Mouse (Mus musculus): Measurements from ENCODE around the gene Eya2. TPM values are rescaled to one million over a fixed set of nuclear protein-coding genes. Genes with fewer than 3 reads are reported as not detected.

The Eya2 gene
- polyA plus RNA-seq, 1 experiment from 2014 or later, result 4.2 TPM

DNA sequence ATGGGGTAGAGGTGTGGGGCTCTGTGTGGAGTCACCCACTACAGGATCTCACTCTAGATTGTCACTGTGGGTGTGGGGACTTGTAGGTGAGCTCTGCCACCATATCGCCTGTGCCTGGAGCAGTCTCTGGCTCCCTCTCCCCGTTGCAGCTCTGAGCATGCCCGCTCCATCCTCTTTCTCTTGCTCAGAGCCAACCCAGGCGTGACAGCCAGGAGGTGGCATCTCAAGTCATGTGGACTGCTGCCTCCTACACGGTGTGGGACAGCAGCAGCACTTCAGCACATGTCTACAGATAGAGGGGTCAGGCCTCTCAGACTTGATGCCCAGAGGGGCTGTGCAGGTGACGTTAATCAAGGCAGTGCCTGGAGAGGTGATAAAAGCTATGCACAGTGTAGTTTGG is 57.4 kb downstream of the Eya2 start:
- Histone ChIP-seq H3K27ac (ENCODE audit: low read depth, low read length) (no peak overlapping the region), H3K9ac (ENCODE audit: low read length) (no peak overlapping the region), H3K4me2 (ENCODE audit: low read length) (no peak overlapping the region), H3K36me3 (ENCODE audit: control insufficient read depth, insufficient read depth, low read length) (no peaks in the 10 kb centered on the region), H3K9me3 (replicated peaks; ENCODE audit: control insufficient read depth, low read length) (no peaks in the 10 kb centered on the region), H3K27me3 (replicated peaks; ENCODE audit: control insufficient read depth, insufficient read depth, low read length) (no peaks in the 10 kb centered on the region), H3K4me1 (ENCODE audit: control insufficient read depth, insufficient read depth, low read length) (peaks cover 2% of the 10 kb centered on the region; the same call in 1 of the 2 replicates), H3K4me3 (ENCODE audit: low read depth, low read length) (no peak overlapping the region)
- ATAC-seq (no peak), DNase-seq (ENCODE audit: low spot score) (no peak)
- 60% methylated on average over 6 of the region's 6 CpGs for WGBS

DNA sequence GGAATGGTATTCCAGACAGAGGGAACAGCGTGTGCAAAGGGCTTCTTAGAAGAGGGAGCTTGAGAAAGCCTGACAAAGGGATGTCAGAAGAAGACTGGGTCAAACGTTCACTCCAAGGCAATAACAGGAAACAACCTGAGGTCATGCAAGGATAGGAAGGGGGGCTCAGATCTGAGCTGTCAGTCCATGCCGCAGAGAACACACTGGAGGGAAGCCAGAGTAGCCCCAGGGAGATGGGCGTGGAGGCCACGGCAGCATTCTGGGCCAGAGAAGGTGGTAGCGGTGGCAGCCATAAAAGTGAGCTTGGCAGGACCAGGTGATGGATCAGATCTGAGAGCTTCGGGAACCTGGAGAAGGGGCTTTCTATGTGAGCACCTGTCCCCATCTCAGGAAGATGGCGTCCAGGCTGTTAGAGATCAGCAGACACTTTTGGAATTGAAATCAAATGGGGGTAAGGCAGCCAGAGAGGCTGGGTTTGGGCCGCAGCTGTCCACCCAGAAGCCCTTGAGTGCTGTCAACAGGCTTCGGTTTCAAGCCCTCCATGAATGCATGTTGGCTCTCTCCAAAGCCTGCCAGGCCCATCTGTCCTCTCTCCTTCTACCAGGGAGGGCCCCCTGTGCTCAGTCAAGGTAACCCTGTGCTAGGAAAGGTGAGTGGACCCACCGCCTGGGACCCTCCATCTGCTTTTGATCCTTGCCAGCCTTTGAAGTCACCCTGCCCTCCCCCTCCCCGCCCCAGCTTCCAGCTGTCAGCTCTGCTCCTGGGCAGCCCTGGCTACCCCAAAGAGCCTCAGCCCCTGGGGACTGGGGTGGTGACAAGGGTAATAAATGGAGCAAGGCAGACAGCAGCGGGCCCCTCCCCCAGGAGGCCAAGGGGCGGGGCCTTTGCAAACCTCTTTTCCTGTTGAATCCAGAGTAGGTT is 58.4 kb downstream of the Eya2 start:
- no peak overlapping the region for H3K4me2 ChIP-seq (ENCODE audit: low read length)
- peaks cover 2% of the 10 kb centered on the region; the same call in 1 of the 2 replicates for H3K4me1 ChIP-seq (ENCODE audit: control insufficient read depth, insufficient read depth, low read length)
- H3K9ac ChIP-seq (ENCODE audit: low read length), result no peak overlapping the region
- H3K27me3 ChIP-seq (replicated peaks; ENCODE audit: control insufficient read depth, insufficient read depth, low read length), result no peaks in the 10 kb centered on the region
- DNase-seq (ENCODE audit: low spot score) (peak; percentile 35), ATAC-seq (peak; percentile 58; the same call in 1 of the 2 replicates)
- no peaks in the 10 kb centered on the region for H3K36me3 ChIP-seq (ENCODE audit: control insufficient read depth, insufficient read depth, low read length)
- H3K4me3 ChIP-seq (ENCODE audit: low read depth, low read length), result no peak overlapping the region
- no peaks in the 10 kb centered on the region for H3K9me3 ChIP-seq (replicated peaks; ENCODE audit: control insufficient read depth, low read length)
- WGBS, result 42% methylated on average over 14 of the region's 14 CpGs
- no peak overlapping the region for H3K27ac ChIP-seq (ENCODE audit: low read depth, low read length)

DNA sequence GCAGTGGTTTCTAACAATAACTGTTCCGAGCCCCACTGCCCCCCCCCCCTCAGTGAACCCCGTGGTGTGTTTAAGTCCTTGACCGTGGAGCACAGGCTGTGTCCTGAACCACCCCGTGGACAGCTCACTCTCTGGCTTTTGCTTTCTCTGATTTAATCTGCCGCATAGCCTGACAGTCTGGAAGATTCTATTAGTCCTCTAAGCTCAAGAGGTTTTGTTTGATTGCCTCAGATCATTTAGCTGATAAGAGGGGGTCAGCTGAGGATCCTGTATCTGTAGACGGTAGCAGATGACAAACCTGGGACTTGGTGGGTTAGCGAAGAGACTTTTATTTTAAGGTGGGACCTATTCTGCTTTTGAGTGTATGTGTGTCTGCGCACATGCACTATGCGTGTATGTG is 59.3 kb downstream of the Eya2 start:
- no peak overlapping the region for H3K27ac ChIP-seq (ENCODE audit: low read depth, low read length)
- 64% methylated on average over 9 of the region's 9 CpGs for WGBS
- no peak overlapping the region for H3K9ac ChIP-seq (ENCODE audit: low read length)
- no peaks in the 10 kb centered on the region for H3K9me3 ChIP-seq (replicated peaks; ENCODE audit: control insufficient read depth, low read length)
- DNase-seq (ENCODE audit: low spot score) (no peak), ATAC-seq (no peak)
- H3K4me1 ChIP-seq (ENCODE audit: control insufficient read depth, insufficient read depth, low read length), result peaks cover 2% of the 10 kb centered on the region; the same call in 1 of the 2 replicates
- no peak overlapping the region for H3K4me3 ChIP-seq (ENCODE audit: low read depth, low read length)
- no peaks in the 10 kb centered on the region for H3K27me3 ChIP-seq (replicated peaks; ENCODE audit: control insufficient read depth, insufficient read depth, low read length)
- no peaks in the 10 kb centered on the region for H3K36me3 ChIP-seq (ENCODE audit: control insufficient read depth, insufficient read depth, low read length)
- H3K4me2 ChIP-seq (ENCODE audit: low read length), result no peak overlapping the region

DNA sequence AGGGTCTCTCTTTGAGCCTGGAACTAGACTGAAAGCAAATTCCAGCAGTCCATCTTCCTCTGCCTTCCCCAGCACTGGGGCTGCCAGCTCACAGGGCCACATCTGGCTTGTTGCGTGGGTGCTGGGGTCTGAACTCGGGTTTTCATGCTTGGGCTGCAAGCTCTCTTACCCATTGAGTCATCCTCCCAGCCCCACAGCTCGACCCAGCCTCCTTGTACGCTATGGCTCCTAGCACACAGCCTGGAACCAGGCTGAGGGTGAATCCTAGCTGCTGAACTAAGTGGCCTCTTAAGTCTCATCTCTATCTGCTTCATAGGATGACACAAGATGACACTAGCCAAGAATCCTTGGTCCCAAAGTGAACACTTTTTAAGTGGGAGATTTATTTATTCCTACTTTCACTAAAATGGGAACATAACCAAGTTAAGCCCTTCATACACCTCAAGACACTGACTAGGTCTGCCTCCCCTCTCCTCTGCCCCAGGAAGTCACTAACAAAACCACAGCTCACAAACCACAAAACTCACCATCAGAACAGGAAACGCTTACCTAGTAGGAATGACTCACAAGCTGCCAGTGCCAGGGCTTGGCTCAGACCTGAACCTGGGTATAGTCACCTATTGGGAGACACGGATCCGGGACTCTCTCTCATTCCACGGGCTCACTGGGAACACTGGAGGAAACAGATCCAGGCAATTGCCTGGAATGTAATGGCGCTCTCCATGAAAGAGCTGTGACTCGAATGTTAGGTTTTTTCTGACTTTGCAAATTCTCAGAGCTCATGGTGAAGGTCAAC is 60.1 kb downstream of the Eya2 start:
- H3K36me3 ChIP-seq (ENCODE audit: control insufficient read depth, insufficient read depth, low read length), result no peaks in the 10 kb centered on the region
- peaks cover 2% of the 10 kb centered on the region; the same call in 1 of the 2 replicates for H3K4me1 ChIP-seq (ENCODE audit: control insufficient read depth, insufficient read depth, low read length)
- no peak overlapping the region for H3K9ac ChIP-seq (ENCODE audit: low read length)
- no peaks in the 10 kb centered on the region for H3K27me3 ChIP-seq (replicated peaks; ENCODE audit: control insufficient read depth, insufficient read depth, low read length)
- no peak overlapping the region for H3K4me2 ChIP-seq (ENCODE audit: low read length)
- no peaks in the 10 kb centered on the region for H3K9me3 ChIP-seq (replicated peaks; ENCODE audit: control insufficient read depth, low read length)
- no peak overlapping the region for H3K4me3 ChIP-seq (ENCODE audit: low read depth, low read length)
- 81% methylated on average over 10 of the region's 10 CpGs for WGBS
- DNase-seq (ENCODE audit: low spot score) (no peak), ATAC-seq (no peak)
- no peak overlapping the region for H3K27ac ChIP-seq (ENCODE audit: low read depth, low read length)

DNA sequence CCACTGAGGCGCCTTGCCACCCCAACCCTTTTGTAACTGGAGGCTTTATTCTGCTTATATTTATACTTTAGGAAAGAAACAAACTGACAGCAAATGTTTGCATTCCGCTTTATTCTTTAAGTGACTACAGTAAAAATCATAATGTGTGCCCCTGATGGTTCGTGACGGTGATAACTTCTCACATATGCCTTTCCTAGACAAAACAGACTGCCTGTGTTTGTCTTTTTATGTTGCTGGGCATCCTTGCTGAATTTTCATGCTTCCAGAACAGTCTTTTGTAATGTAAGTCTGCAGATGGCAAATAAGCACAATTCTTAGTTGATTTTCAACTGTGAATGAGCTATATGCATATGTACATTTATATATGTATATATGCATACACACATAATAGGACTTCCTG is 61.7 kb downstream of the Eya2 start:
- no peak overlapping the region for H3K27ac ChIP-seq (ENCODE audit: low read depth, low read length)
- H3K4me1 ChIP-seq (ENCODE audit: control insufficient read depth, insufficient read depth, low read length), result peaks cover 2% of the 10 kb centered on the region; the same call in 1 of the 2 replicates
- H3K9me3 ChIP-seq (replicated peaks; ENCODE audit: control insufficient read depth, low read length), result no peaks in the 10 kb centered on the region
- DNase-seq (ENCODE audit: low spot score), result peak; percentile 37
- no peak overlapping the region for H3K9ac ChIP-seq (ENCODE audit: low read length)
- no peaks in the 10 kb centered on the region for H3K36me3 ChIP-seq (ENCODE audit: control insufficient read depth, insufficient read depth, low read length)
- WGBS, result 70% methylated on average over 4 of the region's 4 CpGs
- no peaks in the 10 kb centered on the region for H3K27me3 ChIP-seq (replicated peaks; ENCODE audit: control insufficient read depth, insufficient read depth, low read length)
- H3K4me2 ChIP-seq (ENCODE audit: low read length), result no peak overlapping the region
- ATAC-seq, result no peak
- H3K4me3 ChIP-seq (ENCODE audit: low read depth, low read length), result no peak overlapping the region

DNA sequence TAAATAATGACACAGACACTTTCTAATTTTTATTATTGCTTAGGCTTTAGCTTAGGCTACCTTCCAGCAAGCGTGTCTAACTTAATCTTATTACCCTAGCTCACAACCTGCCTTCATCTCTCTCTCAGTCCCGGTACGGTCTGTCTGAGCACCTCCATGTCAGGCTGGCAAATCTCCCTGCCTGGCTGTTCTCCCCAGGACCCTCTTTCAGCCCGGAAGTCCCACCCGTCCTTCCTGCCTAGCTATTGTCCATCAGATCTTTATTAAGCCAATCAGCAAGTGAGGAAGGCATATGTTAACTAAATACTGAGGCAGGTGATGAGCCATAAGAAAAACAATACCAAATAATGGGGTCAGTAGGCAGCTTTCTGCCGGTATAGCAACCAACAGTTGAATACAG is 62.1 kb downstream of the Eya2 start:
- Histone ChIP-seq H3K9me3 (replicated peaks; ENCODE audit: control insufficient read depth, low read length) (no peaks in the 10 kb centered on the region), H3K36me3 (ENCODE audit: control insufficient read depth, insufficient read depth, low read length) (no peaks in the 10 kb centered on the region), H3K9ac (ENCODE audit: low read length) (no peak overlapping the region), H3K4me2 (ENCODE audit: low read length) (no peak overlapping the region), H3K27ac (ENCODE audit: low read depth, low read length) (no peak overlapping the region), H3K4me1 (ENCODE audit: control insufficient read depth, insufficient read depth, low read length) (peaks cover 2% of the 10 kb centered on the region; the same call in 1 of the 2 replicates), H3K27me3 (replicated peaks; ENCODE audit: control insufficient read depth, insufficient read depth, low read length) (no peaks in the 10 kb centered on the region), H3K4me3 (ENCODE audit: low read depth, low read length) (no peak overlapping the region)
- 53% methylated on average over 6 of the region's 6 CpGs for WGBS
- DNase-seq (ENCODE audit: low spot score) (no peak), ATAC-seq (no peak)

DNA sequence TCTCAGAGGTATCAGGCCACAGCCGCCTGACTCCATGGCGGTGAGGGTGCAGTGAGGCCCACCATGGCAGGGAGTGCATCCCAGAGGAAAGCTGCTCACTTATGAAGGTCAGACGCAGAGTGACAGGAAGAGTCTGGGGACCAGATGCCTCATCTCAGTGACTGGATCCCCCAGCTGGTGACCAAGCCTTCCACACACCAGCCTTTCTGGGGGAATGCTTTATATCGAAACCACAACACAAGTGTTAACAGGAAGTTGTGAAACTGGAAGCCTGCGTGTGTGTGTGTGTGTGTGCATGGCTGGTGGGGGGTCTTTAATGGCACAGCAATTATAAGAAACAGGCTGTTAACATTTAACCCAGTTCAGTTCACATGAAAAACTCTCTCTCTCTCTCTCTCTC is 64.7 kb downstream of the Eya2 start:
- no peaks in the 10 kb centered on the region for H3K27me3 ChIP-seq (replicated peaks; ENCODE audit: control insufficient read depth, insufficient read depth, low read length)
- DNase-seq (ENCODE audit: low spot score) (no peak), ATAC-seq (no peak)
- no peaks in the 10 kb centered on the region for H3K9me3 ChIP-seq (replicated peaks; ENCODE audit: control insufficient read depth, low read length)
- 78% methylated on average over 5 of the region's 5 CpGs for WGBS
- H3K4me1 ChIP-seq (ENCODE audit: control insufficient read depth, insufficient read depth, low read length), result no peaks in the 10 kb centered on the region
- no peak overlapping the region for H3K4me2 ChIP-seq (ENCODE audit: low read length)
- no peak overlapping the region for H3K27ac ChIP-seq (ENCODE audit: low read depth, low read length)
- no peak overlapping the region for H3K4me3 ChIP-seq (ENCODE audit: low read depth, low read length)
- no peak overlapping the region for H3K9ac ChIP-seq (ENCODE audit: low read length)
- H3K36me3 ChIP-seq (ENCODE audit: control insufficient read depth, insufficient read depth, low read length), result no peaks in the 10 kb centered on the region

DNA sequence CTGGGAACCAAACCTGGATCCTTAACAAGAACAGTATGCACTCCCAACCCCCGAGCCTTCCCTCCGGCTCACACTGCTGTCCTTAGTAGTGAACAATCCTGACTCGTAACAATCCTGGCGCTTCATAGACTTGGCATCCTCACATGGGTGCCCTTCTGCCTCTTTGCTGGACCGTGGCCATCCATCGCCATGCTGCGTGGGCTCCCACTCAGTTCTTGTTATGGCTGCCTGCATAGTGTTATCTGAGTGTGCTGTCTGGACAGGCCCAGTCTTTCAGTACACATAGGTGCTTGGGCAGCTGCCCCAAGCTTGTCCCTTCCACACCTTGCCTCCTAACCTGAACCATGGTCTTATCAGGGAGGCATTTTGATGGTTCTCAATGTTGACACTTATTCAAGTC is 68.4 kb downstream of the Eya2 start:
- no peak for ATAC-seq

More for the DNA sequence above, 68.4 kb downstream of the Eya2 start:
- Histone ChIP-seq H3K9me3 (replicated peaks; ENCODE audit: control insufficient read depth, low read length) (no peaks in the 10 kb centered on the region), H3K4me3 (ENCODE audit: low read depth, low read length) (no peak overlapping the region), H3K27ac (ENCODE audit: low read depth, low read length) (no peak overlapping the region), H3K4me1 (ENCODE audit: control insufficient read depth, insufficient read depth, low read length) (no peaks in the 10 kb centered on the region), H3K36me3 (ENCODE audit: control insufficient read depth, insufficient read depth, low read length) (no peaks in the 10 kb centered on the region), H3K9ac (ENCODE audit: low read length) (no peak overlapping the region), H3K27me3 (replicated peaks; ENCODE audit: control insufficient read depth, insufficient read depth, low read length) (no peaks in the 10 kb centered on the region), H3K4me2 (ENCODE audit: low read length) (no peak overlapping the region)
- 86% methylated on average over 7 of the region's 7 CpGs for WGBS
- DNase-seq (ENCODE audit: low spot score), result no peak
